Mouse (Mus musculus) gastrocnemius, postnatal 36 days (tissue): Measurements from ENCODE around the gene Dcp1a. TPM values are rescaled to one million over a fixed set of nuclear protein-coding genes. Genes with fewer than 3 reads are reported as not detected.
A peak's percentile ranks its signal among the peaks of the same experiment; 100 is the strongest.
"Not testable (repeated sequence)": the region's sequence is repeated elsewhere in the genome, so short reads cannot be mapped to it uniquely, and the experiment has no call there.

Source experiments
- DNase-seq, 2 experiments: peaks; one replicate each; pipeline ENCODE4 v3.0.0; 2022
- intact Hi-C: fragments of 180-260 bp; cut with DNase I; formaldehyde crosslinking; loops from one replicate; pipeline ENCODE4 v1.15.1; 2025
- total RNA-seq, 2 experiments: library from RNA; stranded (reverse); gene quantifications; 2 replicates each; pipeline ENCODE4 v1.2.3; 2021

Gene Dcp1a
- total RNA-seq, 2 experiments from 2014 or later = 5.5 to 7.6 TPM

GRCm38 (mm10) chr14:30515931-30516723, 36.8 kb downstream of the Dcp1a start:
- DNase-seq = no peak
- intact Hi-C loops = loop anchor here (2.0 kb wide), 1 partner anchor 379 kb away; no protein-coding TSS in a partner anchor

GRCm38 (mm10) chr14:30519323-30519722, 40.0 kb downstream of the Dcp1a start:
- no peak for DNase-seq
- intact Hi-C loops = no loop called here

- intact Hi-C loops = no loop called here
- no peak for DNase-seq
Observed at GRCm38 (mm10) chr14:30523356-30523755, 44.0 kb downstream of the Dcp1a start.

GRCm38 (mm10) chr14:30528392-30528791, 49.1 kb downstream of the Dcp1a start:
- DNase-seq = no peak
- intact Hi-C loops = no loop called here

GRCm38 (mm10) chr14:30528961-30529360, 49.6 kb downstream of the Dcp1a start:
- no peak for DNase-seq
- intact Hi-C loops = no loop called here

GRCm38 (mm10) chr14:30529454-30529853, 50.1 kb downstream of the Dcp1a start:
- intact Hi-C loops = no loop called here
- no peak for DNase-seq

- intact Hi-C loops = no loop called here
- no peak for DNase-seq
Observed at GRCm38 (mm10) chr14:30530726-30531269, 51.5 kb downstream of the Dcp1a start.

GRCm38 (mm10) chr14:30531431-30531830, 52.1 kb downstream of the Dcp1a start:
- DNase-seq = no peak
- intact Hi-C loops = no loop called here

GRCm38 (mm10) chr14:30531896-30532295, 52.6 kb downstream of the Dcp1a start:
- no peak for DNase-seq
- intact Hi-C loops = no loop called here

- no peak for DNase-seq
- intact Hi-C loops = no loop called here
Observed at GRCm38 (mm10) chr14:30533780-30534450, 54.6 kb downstream of the Dcp1a start.

- intact Hi-C loops = no loop called here
- DNase-seq = peak; percentile 67 to 69
Observed at GRCm38 (mm10) chr14:30541541-30541940, 62.2 kb downstream of the Dcp1a start.

- DNase-seq, intact Hi-C loops: not testable (repeated sequence)
Observed at GRCm38 (mm10) chr14:30543331-30543730, 64.0 kb downstream of the Dcp1a start.

GRCm38 (mm10) chr14:30548131-30548720, 68.9 kb downstream of the Dcp1a start, which contains the start of gene Tkt:
Gene Tkt, plus strand, starts transcription at chr14:30548359.
- peak; percentile 36 to 39 for DNase-seq
- intact Hi-C loops = no loop called here

GRCm38 (mm10) chr14:30548965-30549776, 69.8 kb downstream of the Dcp1a start:
- DNase-seq = peak; percentile 94 to 97
- intact Hi-C loops = no loop called here

- intact Hi-C loops = no loop called here
- DNase-seq = no peak
Observed at GRCm38 (mm10) chr14:30549777-30550149, 70.4 kb downstream of the Dcp1a start.

- no peak for DNase-seq
- intact Hi-C loops = no loop called here
Observed at GRCm38 (mm10) chr14:30550232-30551070, 71.1 kb downstream of the Dcp1a start.

GRCm38 (mm10) chr14:30551509-30551908, 72.2 kb downstream of the Dcp1a start:
- DNase-seq = no peak
- intact Hi-C loops = no loop called here

- intact Hi-C loops = no loop called here
- no peak for DNase-seq
Observed at GRCm38 (mm10) chr14:30551981-30552380, 72.6 kb downstream of the Dcp1a start.

GRCm38 (mm10) chr14:30553185-30553584, 73.8 kb downstream of the Dcp1a start:
- DNase-seq = no peak
- intact Hi-C loops = no loop called here
